Mouse (Mus musculus) cerebellum, adult 2 months (tissue): ENCODE data around the gene Ppl.

ENCODE experiments used
- CTCF ChIP-seq: fragments of 200-500 bp; IDR thresholded peaks from 2 replicates; pipeline ENCODE4 v1.5.1; 2011; ENCODE audit warnings: low read depth, mild to moderate bottlenecking, control low read depth, low read length, moderate library complexity, borderline replicate concordance; ENCODE audit not compliant: insufficient read depth
- POLR2A ChIP-seq: fragments of 200-500 bp; IDR thresholded peaks from 2 replicates; pipeline ENCODE4 v1.6.1; 2011; ENCODE audit warnings: low read length, control low read depth, borderline replicate concordance; ENCODE audit not compliant: insufficient read depth

GRCm38 (mm10) chr16:5130766-5131165 is 1.5 kb downstream of the Ppl start:
- no peak for TF ChIP-seq POLR2A
- TF ChIP-seq CTCF = no peak
